Mouse (Mus musculus): ENCODE data around the gene Gm12216. TPM values are rescaled to one million over a fixed set of nuclear protein-coding genes. Genes with fewer than 3 reads are reported as not detected.
"Not testable (repeated sequence)": the region's sequence is repeated elsewhere in the genome, so short reads cannot be mapped to it uniquely, and the experiment has no call there.

The Gm12216 gene
- polyA plus RNA-seq, 1 experiment from 2014 or later, result 0.14 TPM

GRCm38 (mm10) chr11:53891505-53892451 lies 32.7 kb upstream of the Gm12216 start, which contains the start of gene Slc22a5:
Gene Slc22a5 (minus strand): TSS chr11:53891660.
- peak within 1 kb of the TSS; percentile 78 for H3K27ac ChIP-seq
- 2% methylated on average over 55 of the region's 63 CpGs for WGBS (ENCODE audit: insufficient replicate concordance)
- H3K4me1 ChIP-seq (replicated peaks), result peaks cover 45% of the 10 kb centered on the region
- peak within 1 kb of the TSS; percentile 72 for H3K4me3 ChIP-seq (replicated peaks)
- peak; percentile 99 for DNase-seq
- no peaks in the 10 kb centered on the region for H3K27me3 ChIP-seq
- peak within 1 kb of the TSS; percentile 97 for H3K4me2 ChIP-seq
- H3K9me3 ChIP-seq (replicated peaks), result no peaks in the 10 kb centered on the region
- peak; percentile 98 for ATAC-seq (ENCODE audit: low read depth)
- H3K36me3 ChIP-seq, result no peaks in the 10 kb centered on the region
- peak within 1 kb of the TSS; percentile 84 for H3K9ac ChIP-seq

DNA sequence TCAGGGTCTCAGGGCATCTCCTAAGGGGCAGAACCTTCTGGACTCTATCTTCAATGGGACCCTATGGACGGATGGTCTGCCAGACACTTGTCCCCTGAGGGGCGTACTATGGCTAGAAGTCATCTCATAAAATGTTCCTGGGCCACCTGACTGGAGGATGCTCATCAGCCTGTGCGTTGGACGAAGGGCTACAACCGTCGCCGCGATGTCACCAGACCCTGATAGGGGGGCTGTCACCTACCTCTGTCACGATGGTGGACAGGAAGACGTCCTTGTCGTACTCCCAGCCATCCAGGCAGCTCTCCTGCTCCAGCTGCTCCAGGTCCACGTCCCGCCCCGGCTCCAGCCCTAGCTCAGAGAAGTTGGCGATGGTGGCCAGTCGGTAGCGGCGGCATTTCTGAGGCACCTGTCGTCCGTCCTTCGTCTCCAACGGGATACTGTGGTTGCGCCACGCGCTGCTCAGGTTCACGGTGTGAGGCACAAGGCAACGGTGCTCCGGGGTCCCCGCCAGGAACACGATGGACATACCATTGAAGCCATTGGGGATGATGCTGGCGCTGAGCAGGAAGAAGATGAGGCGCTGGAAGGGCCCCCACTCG lies 31.9 kb upstream of the Gm12216 start:
- H3K27me3 ChIP-seq, result no peaks in the 10 kb centered on the region
- H3K36me3 ChIP-seq, result no peaks in the 10 kb centered on the region
- no peak for ATAC-seq (ENCODE audit: low read depth)
- H3K4me1 ChIP-seq (replicated peaks), result peaks cover 45% of the 10 kb centered on the region
- H3K4me2 ChIP-seq, result peak overlapping the region; percentile 97
- H3K9me3 ChIP-seq (replicated peaks), result no peaks in the 10 kb centered on the region
- peak overlapping the region; percentile 72 for H3K4me3 ChIP-seq (replicated peaks)
- H3K9ac ChIP-seq, result peak overlapping the region; percentile 84
- peak overlapping the region; percentile 43; the same call in 1 of the 2 replicates for H3K27ac ChIP-seq
- 2% methylated on average over 33 of the region's 33 CpGs for WGBS (ENCODE audit: insufficient replicate concordance)
- no peak for DNase-seq

- ATAC-seq (ENCODE audit: low read depth) (no peak), DNase-seq (no peak)
- H3K9ac ChIP-seq, result 0 out of 2 replicates have a peak overlapping the region, but pooled peaks have one; percentile 84
- peak overlapping the region; percentile 97 for H3K4me2 ChIP-seq
- H3K4me3 ChIP-seq (replicated peaks), result no peak overlapping the region
- no peaks in the 10 kb centered on the region for H3K9me3 ChIP-seq (replicated peaks)
- WGBS (ENCODE audit: insufficient replicate concordance), result 78% methylated on average over 2 of the region's 2 CpGs
- peaks cover 45% of the 10 kb centered on the region for H3K4me1 ChIP-seq (replicated peaks)
- no peaks in the 10 kb centered on the region for H3K27me3 ChIP-seq
- H3K36me3 ChIP-seq, result no peaks in the 10 kb centered on the region
- no peak overlapping the region for H3K27ac ChIP-seq
These were observed 31.2 kb upstream of the Gm12216 start for GRCm38 (mm10) chr11:53890225-53890624.

DNA sequence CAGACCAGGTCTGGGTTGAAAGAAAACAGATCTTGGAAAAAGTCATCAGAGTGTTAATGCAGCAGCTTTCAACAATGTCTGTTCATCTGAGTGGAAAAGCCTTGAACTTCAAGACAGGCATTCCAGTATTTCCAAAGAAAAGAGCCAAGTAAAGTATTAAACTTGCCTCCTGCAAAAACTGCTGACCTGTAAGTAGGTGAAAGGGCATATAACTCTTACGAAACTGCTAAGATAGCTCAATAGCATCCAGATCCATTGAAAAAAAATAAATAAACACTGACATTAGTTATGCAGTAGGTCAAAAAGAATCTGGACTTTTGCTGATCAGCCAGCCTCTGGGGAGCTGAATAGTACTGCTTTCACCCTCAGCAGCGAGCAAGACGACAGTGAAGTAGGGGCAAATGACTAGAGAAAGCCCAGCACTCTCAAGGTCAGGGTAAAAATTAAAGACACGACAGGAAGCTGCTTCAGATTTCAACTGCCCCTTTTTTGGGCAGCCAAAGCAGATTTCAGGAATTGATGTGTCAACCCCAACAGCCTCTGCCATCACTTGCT lies 30.1 kb upstream of the Gm12216 start:
- H3K4me3 ChIP-seq (replicated peaks), result no peak overlapping the region
- no peak for DNase-seq
- H3K27me3 ChIP-seq, result no peaks in the 10 kb centered on the region
- H3K36me3 ChIP-seq, result no peaks in the 10 kb centered on the region
- H3K9ac ChIP-seq, result no peak overlapping the region
- peaks cover 45% of the 10 kb centered on the region for H3K4me1 ChIP-seq (replicated peaks)
- no peak overlapping the region for H3K27ac ChIP-seq
- ATAC-seq (ENCODE audit: low read depth), result no peak
- H3K9me3 ChIP-seq (replicated peaks), result no peaks in the 10 kb centered on the region
- H3K4me2 ChIP-seq, result 0 out of 2 replicates have a peak overlapping the region, but pooled peaks have one; percentile 3
- 58% methylated on average over 4 of the region's 4 CpGs for WGBS (ENCODE audit: insufficient replicate concordance)

DNA sequence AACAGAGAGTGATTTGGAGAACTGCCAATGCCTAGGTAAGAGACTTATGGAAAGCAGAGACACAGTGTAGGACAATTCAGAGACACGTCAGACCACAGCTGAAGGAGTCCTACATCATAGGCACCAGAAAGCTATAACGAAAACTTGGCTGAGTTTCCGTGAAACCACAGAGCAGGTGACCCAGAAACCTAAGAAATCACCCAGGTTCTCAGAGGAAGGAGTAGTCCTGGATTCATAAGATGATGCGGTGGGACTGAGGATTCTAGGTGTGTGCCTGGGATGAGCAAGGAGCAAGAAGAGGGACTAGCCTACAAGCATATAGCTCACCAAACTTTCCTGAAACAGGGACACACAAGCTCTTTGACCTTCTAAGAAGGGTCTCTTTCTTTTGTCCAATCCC lies 29.2 kb upstream of the Gm12216 start:
- no peak overlapping the region for H3K27ac ChIP-seq
- H3K4me2 ChIP-seq, result no peak overlapping the region
- no peak overlapping the region for H3K4me3 ChIP-seq (replicated peaks)
- ATAC-seq (ENCODE audit: low read depth) (no peak), DNase-seq (no peak)
- no peaks in the 10 kb centered on the region for H3K27me3 ChIP-seq
- H3K4me1 ChIP-seq (replicated peaks), result peaks cover 41% of the 10 kb centered on the region
- H3K36me3 ChIP-seq, result 0 out of 2 replicates have a peak, but pooled peaks cover under 1% of the 10 kb centered on the region
- WGBS (ENCODE audit: insufficient replicate concordance), result 72% methylated on average over 4 of the region's 4 CpGs
- no peak overlapping the region for H3K9ac ChIP-seq
- H3K9me3 ChIP-seq (replicated peaks), result no peaks in the 10 kb centered on the region

- 0 out of 2 replicates have a peak, but pooled peaks cover 4% of the 10 kb centered on the region for H3K36me3 ChIP-seq
- H3K27me3 ChIP-seq, result no peaks in the 10 kb centered on the region
- no peak overlapping the region for H3K9ac ChIP-seq
- ATAC-seq (ENCODE audit: low read depth), result no peak
- no peaks in the 10 kb centered on the region for H3K9me3 ChIP-seq (replicated peaks)
- peaks cover 2% of the 10 kb centered on the region for H3K4me1 ChIP-seq (replicated peaks)
- no peak for DNase-seq
- 56% methylated on average over 2 of the region's 2 CpGs for WGBS (ENCODE audit: insufficient replicate concordance)
- H3K4me3 ChIP-seq (replicated peaks), result no peak overlapping the region
- H3K27ac ChIP-seq, result no peak overlapping the region
- no peak overlapping the region for H3K4me2 ChIP-seq
These were observed 24.2 kb upstream of the Gm12216 start for GRCm38 (mm10) chr11:53883287-53883686.

GRCm38 (mm10) chr11:53878096-53878495 lies 19.0 kb upstream of the Gm12216 start:
- WGBS (ENCODE audit: insufficient replicate concordance), result 70% methylated on average over 5 of the region's 5 CpGs
- H3K27ac ChIP-seq; H3K4me3 ChIP-seq (replicated peaks); H3K9ac ChIP-seq; H3K4me2 ChIP-seq; H3K36me3 ChIP-seq; ATAC-seq (ENCODE audit: low read depth); H3K4me1 ChIP-seq (replicated peaks); H3K27me3 ChIP-seq; DNase-seq; H3K9me3 ChIP-seq (replicated peaks): not testable (repeated sequence)

DNA sequence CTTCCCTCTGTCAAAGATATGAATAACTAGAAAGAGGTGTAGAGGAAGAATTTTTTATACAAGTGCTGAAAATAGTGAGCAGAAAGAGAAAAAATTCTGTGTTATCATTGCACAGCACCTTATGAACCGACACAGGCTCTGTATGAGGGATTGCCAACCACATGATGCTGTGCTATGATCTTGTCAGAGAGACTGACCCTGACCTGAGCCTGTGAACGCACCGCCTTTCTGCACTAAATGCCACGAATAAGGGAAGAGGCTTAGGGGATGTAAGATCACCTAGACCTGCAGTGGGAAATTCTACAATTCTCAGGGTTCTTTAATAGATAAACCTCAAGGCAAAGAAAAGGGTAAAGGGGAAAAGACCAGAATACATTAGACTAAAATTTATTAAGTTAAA lies 17.4 kb upstream of the Gm12216 start:
- Histone ChIP-seq H3K27me3 (no peaks in the 10 kb centered on the region), H3K9me3 (replicated peaks) (no peaks in the 10 kb centered on the region), H3K4me3 (replicated peaks) (no peak overlapping the region), H3K9ac (no peak overlapping the region), H3K27ac (no peak overlapping the region), H3K4me1 (replicated peaks) (no peaks in the 10 kb centered on the region), H3K4me2 (no peak overlapping the region), H3K36me3 (0 out of 2 replicates have a peak, but pooled peaks cover 5% of the 10 kb centered on the region)
- DNase-seq (no peak), ATAC-seq (ENCODE audit: low read depth) (no peak)
- WGBS (ENCODE audit: insufficient replicate concordance), result 54% methylated on average over 4 of the region's 4 CpGs

DNA sequence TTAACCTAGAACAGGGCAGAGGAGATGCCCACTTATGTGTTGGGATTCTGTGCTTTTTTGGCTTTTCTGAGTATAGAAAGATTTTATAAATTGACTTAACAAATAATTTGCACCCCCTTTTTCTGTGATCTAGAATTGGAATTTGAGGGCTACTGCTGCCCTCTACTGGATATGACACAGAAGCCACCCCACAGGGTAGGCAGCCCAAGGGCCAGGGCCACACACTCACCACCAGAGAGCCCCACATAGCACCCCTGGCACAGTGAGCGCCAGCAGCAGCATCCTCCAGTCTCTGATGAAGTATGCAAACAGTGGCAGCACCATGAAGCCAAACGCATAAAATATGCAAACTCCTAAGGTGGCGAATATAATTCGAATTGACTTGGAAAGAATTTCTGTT lies 15.7 kb upstream of the Gm12216 start:
- WGBS (ENCODE audit: insufficient replicate concordance), result 70% methylated on average over 4 of the region's 4 CpGs
- ATAC-seq (ENCODE audit: low read depth), result no peak
- no peak overlapping the region for H3K9ac ChIP-seq
- H3K4me3 ChIP-seq (replicated peaks), result no peak overlapping the region
- H3K36me3 ChIP-seq, result 0 out of 2 replicates have a peak, but pooled peaks cover 5% of the 10 kb centered on the region
- no peaks in the 10 kb centered on the region for H3K9me3 ChIP-seq (replicated peaks)
- no peak for DNase-seq
- H3K27me3 ChIP-seq, result no peaks in the 10 kb centered on the region
- no peak overlapping the region for H3K4me2 ChIP-seq
- H3K4me1 ChIP-seq (replicated peaks), result no peaks in the 10 kb centered on the region
- no peak overlapping the region for H3K27ac ChIP-seq

DNA sequence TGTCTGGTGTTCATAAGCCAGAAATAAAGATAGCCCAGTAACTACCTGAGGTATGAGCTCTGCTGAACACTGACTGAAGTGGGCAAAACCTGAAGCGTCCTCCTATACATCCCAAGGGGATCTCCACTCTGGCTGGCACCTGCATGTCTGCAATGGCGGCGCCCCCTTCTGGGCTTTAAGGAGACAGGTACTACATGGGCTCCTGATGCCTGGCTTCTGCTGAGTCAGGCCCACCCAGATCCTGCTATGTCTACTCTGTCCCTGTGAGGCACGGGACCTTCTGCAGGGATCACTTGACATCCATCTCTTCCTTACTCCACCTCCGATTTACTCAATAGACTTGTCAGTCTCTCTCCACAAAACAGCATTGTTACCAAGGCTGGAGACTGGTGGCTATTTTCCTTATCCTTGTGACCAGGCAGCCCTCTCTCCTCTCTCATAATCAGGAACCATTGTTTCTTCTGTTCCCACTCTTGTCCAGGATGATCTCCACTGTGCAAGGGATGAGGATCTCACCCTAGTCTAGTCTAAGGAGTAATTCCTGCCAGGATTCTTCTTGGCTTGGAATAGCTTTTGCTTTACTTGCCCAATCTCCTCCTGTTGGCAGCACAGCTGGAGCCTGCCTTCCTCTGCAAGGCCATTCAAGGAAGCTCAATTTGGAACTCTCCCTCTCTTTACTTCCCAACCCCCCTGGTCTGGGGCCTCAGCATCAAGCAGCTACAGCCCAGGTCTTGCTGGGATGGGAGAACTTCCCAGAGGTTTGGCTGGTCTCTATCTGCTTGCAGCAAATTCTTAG lies 15.1 kb upstream of the Gm12216 start:
- not testable (repeated sequence) for H3K9me3 ChIP-seq (replicated peaks); ATAC-seq (ENCODE audit: low read depth); H3K4me2 ChIP-seq; H3K9ac ChIP-seq; H3K27ac ChIP-seq; H3K4me3 ChIP-seq (replicated peaks); H3K36me3 ChIP-seq; DNase-seq; H3K4me1 ChIP-seq (replicated peaks); H3K27me3 ChIP-seq
- WGBS (ENCODE audit: insufficient replicate concordance), result 75% methylated on average over 5 of the region's 5 CpGs
